In genomic region chr15:92864106-92864505, GRCm38 (mm10) we compare ENCODE assay signal across 21 mouse cellular contexts.
A peak's percentile ranks its signal among the peaks of the same experiment; 100 is the strongest.
DNase-seq lines count a peak whose midpoint lies in the region; ATAC-seq and TF ChIP-seq lines count a peak whose summit lies in the region.
"Had no signal": no experiment of that assay in that cellular context is flagged by ENCODE, and none has a peak within 500 bp of the region (broad histone marks: within the 10 kb centered on the region; RNA-seq: fewer than 3 reads in every experiment).

No protein-coding gene starts in this region.

- no peaks in the 10 kb centered on the region for H3K36me3 ChIP-seq in forebrain, embryonic 15.5 days
- no peaks in the 10 kb centered on the region for H3K36me3 ChIP-seq in forebrain, embryonic 12.5 days (replicated peaks)
- no peaks in the 10 kb centered on the region for H3K36me3 ChIP-seq in lung, embryonic 14.5 days (ENCODE audit: insufficient read depth)
- no peaks in the 10 kb centered on the region for H3K36me3 ChIP-seq in lung, postnatal 0 days (ENCODE audit: insufficient read depth, low read length)
- H3K36me3 ChIP-seq in stomach, postnatal 0 days (ENCODE audit: control insufficient read depth, insufficient read depth, low read length), result no peaks in the 10 kb centered on the region
- H3K36me3 ChIP-seq: embryonic facial prominence, embryonic 12.5 days; stomach, embryonic 15.5 days had no signal

- TF ChIP-seq EP300 in lung, postnatal 0 days (IDR thresholded peaks at IDR 0.05), result no peak
- no peak for TF ChIP-seq EP300 in stomach, postnatal 0 days (optimal IDR thresholded peaks at IDR 0.05)

- peak; percentile 94 for ATAC-seq in forebrain, embryonic 15.5 days (replicated peaks)
- no peak for ATAC-seq in forebrain, embryonic 12.5 days (ENCODE audit: low FRiP score)
- no peak for ATAC-seq in lung, embryonic 14.5 days (ENCODE audit: insufficient read depth)
- no peak for ATAC-seq in lung, postnatal 0 days
- no peak for ATAC-seq in stomach, postnatal 0 days (ENCODE audit: low FRiP score, low TSS enrichment)
- ATAC-seq: activated CD4-positive, CD25-positive, alpha-beta regulatory T cell, adult 4 months; liver, postnatal 0 days had no signal

- H3K9me3 ChIP-seq in forebrain, embryonic 15.5 days, result no peaks in the 10 kb centered on the region
- H3K9me3 ChIP-seq in forebrain, embryonic 12.5 days, result no peaks in the 10 kb centered on the region
- H3K9me3 ChIP-seq in lung, embryonic 14.5 days (ENCODE audit: low read depth, low read length), result no peaks in the 10 kb centered on the region
- no peaks in the 10 kb centered on the region for H3K9me3 ChIP-seq in lung, postnatal 0 days (ENCODE audit: low read length)
- no peaks in the 10 kb centered on the region for H3K9me3 ChIP-seq in stomach, postnatal 0 days (ENCODE audit: control insufficient read depth, low read length)
- H3K9me3 ChIP-seq: embryonic facial prominence, embryonic 12.5 days; stomach, embryonic 15.5 days had no signal

- H3K27ac ChIP-seq in forebrain, embryonic 15.5 days (replicated peaks), result peak overlapping the region; percentile 19; the same call in 1 of the 2 replicates
- no peak overlapping the region for H3K27ac ChIP-seq in forebrain, embryonic 12.5 days
- H3K27ac ChIP-seq in lung, embryonic 14.5 days (ENCODE audit: low read depth), result no peak overlapping the region
- H3K27ac ChIP-seq in lung, postnatal 0 days (ENCODE audit: low read length), result no peak overlapping the region
- H3K27ac ChIP-seq in stomach, postnatal 0 days (replicated peaks), result no peak overlapping the region
- H3K27ac ChIP-seq: embryonic facial prominence, embryonic 12.5 days; stomach, embryonic 15.5 days had no signal

- no peaks in the 10 kb centered on the region for H3K4me1 ChIP-seq in forebrain, embryonic 15.5 days
- H3K4me1 ChIP-seq in forebrain, embryonic 12.5 days, result no peaks in the 10 kb centered on the region
- H3K4me1 ChIP-seq in lung, embryonic 14.5 days (ENCODE audit: insufficient read depth), result no peaks in the 10 kb centered on the region
- no peaks in the 10 kb centered on the region for H3K4me1 ChIP-seq in lung, postnatal 0 days (ENCODE audit: insufficient read depth, low read depth, low read length)
- H3K4me1 ChIP-seq in stomach, postnatal 0 days (replicated peaks; ENCODE audit: control insufficient read depth, insufficient read depth), result no peaks in the 10 kb centered on the region
- H3K4me1 ChIP-seq: embryonic facial prominence, embryonic 12.5 days; megakaryocyte, embryonic 14.5 days; stomach, embryonic 15.5 days had no signal

- no peak overlapping the region for H3K9ac ChIP-seq in forebrain, embryonic 15.5 days (replicated peaks)
- H3K9ac ChIP-seq in forebrain, embryonic 12.5 days, result no peak overlapping the region
- H3K9ac ChIP-seq in lung, embryonic 14.5 days, result no peak overlapping the region
- H3K9ac ChIP-seq in lung, postnatal 0 days (replicated peaks; ENCODE audit: low read depth), result no peak overlapping the region
- H3K9ac ChIP-seq in stomach, postnatal 0 days (ENCODE audit: low read length), result no peak overlapping the region
- H3K9ac ChIP-seq: embryonic facial prominence, embryonic 12.5 days; liver, postnatal 0 days; stomach, embryonic 15.5 days had no signal

- 42% methylated on average over 5 of the region's 5 CpGs for WGBS in forebrain, embryonic 15.5 days
- WGBS in forebrain, embryonic 12.5 days, result 74% methylated on average over 5 of the region's 5 CpGs
- 83% methylated on average over 5 of the region's 5 CpGs for WGBS in lung, embryonic 14.5 days
- WGBS in lung, postnatal 0 days, result 74% methylated on average over 5 of the region's 5 CpGs
- 82% methylated on average over 5 of the region's 5 CpGs for WGBS in stomach, postnatal 0 days

- H3K4me2 ChIP-seq in forebrain, embryonic 15.5 days (replicated peaks), result no peak overlapping the region
- no peak overlapping the region for H3K4me2 ChIP-seq in forebrain, embryonic 12.5 days
- H3K4me2 ChIP-seq in lung, embryonic 14.5 days, result no peak overlapping the region
- H3K4me2 ChIP-seq in lung, postnatal 0 days (replicated peaks; ENCODE audit: low read depth, low read length), result no peak overlapping the region
- H3K4me2 ChIP-seq in stomach, postnatal 0 days (replicated peaks; ENCODE audit: low read depth), result no peak overlapping the region
- H3K4me2 ChIP-seq: embryonic facial prominence, embryonic 12.5 days; stomach, embryonic 15.5 days had no signal

- H3K4me3 ChIP-seq in forebrain, embryonic 15.5 days, result no peak overlapping the region
- H3K4me3 ChIP-seq in forebrain, embryonic 12.5 days (replicated peaks), result no peak overlapping the region
- no peak overlapping the region for H3K4me3 ChIP-seq in lung, embryonic 14.5 days (ENCODE audit: low read depth, low read length)
- no peak overlapping the region for H3K4me3 ChIP-seq in lung, postnatal 0 days (ENCODE audit: low read depth, low read length)
- H3K4me3 ChIP-seq in stomach, postnatal 0 days (ENCODE audit: low read depth, low read length), result no peak overlapping the region
- H3K4me3 ChIP-seq: embryonic facial prominence, embryonic 12.5 days; erythroblast, embryonic 14.5 days; megakaryocyte, embryonic 14.5 days; stomach, embryonic 15.5 days had no signal

- no peak for DNase-seq in lung, embryonic 14.5 days
- no peak for DNase-seq in lung, postnatal 0 days (ENCODE audit: low spot score)
- DNase-seq in brain, adult 2 months (ENCODE audit: low read depth, low spot score), result peak; percentile 39
- no peak for DNase-seq in stomach, postnatal 0 days (ENCODE audit: low spot score)
- no peak for DNase-seq in kidney, adult 8-10 months
- DNase-seq: adrenal gland, postnatal 14 days; cerebellum, adult 18-20 months; gastrocnemius, postnatal 10 days; heart, adult 11 months; kidney, adult 9 months; kidney, postnatal 25 days; liver; liver, postnatal 0 days; midbrain, embryonic 14.5 days had no signal

- TF ChIP-seq CTCF in lung, embryonic 14.5 days (IDR thresholded peaks at IDR 0.05; ENCODE audit: low read depth), result peak; percentile 16; the same call in 1 of the 2 replicates
- no peak; the same call in 1 of the 2 replicates for TF ChIP-seq CTCF in lung, postnatal 0 days (IDR thresholded peaks at IDR 0.05)
- peak; percentile 12; the same call in 1 of the 2 replicates for TF ChIP-seq CTCF in stomach, postnatal 0 days (IDR thresholded peaks at IDR 0.05; ENCODE audit: low read depth)

- H3K27me3 ChIP-seq in forebrain, embryonic 15.5 days, result no peaks in the 10 kb centered on the region
- no peaks in the 10 kb centered on the region for H3K27me3 ChIP-seq in forebrain, embryonic 12.5 days
- H3K27me3 ChIP-seq in lung, embryonic 14.5 days (ENCODE audit: insufficient read depth, low read length), result no peaks in the 10 kb centered on the region
- H3K27me3 ChIP-seq in lung, postnatal 0 days (replicated peaks; ENCODE audit: insufficient read depth, low read length), result no peaks in the 10 kb centered on the region
- no peaks in the 10 kb centered on the region for H3K27me3 ChIP-seq in stomach, postnatal 0 days (ENCODE audit: control insufficient read depth, insufficient read depth, low read length)
- H3K27me3 ChIP-seq: embryonic facial prominence, embryonic 12.5 days; megakaryocyte, embryonic 14.5 days; stomach, embryonic 15.5 days had no signal
